Mouse (Mus musculus): ENCODE results near the gene Fpr-rs7. TPM values are rescaled to one million over a fixed set of nuclear protein-coding genes. Genes with fewer than 3 reads are reported as not detected.

Gene Fpr-rs7
- total RNA-seq (2017): not detected in 2 replicates

DNA sequence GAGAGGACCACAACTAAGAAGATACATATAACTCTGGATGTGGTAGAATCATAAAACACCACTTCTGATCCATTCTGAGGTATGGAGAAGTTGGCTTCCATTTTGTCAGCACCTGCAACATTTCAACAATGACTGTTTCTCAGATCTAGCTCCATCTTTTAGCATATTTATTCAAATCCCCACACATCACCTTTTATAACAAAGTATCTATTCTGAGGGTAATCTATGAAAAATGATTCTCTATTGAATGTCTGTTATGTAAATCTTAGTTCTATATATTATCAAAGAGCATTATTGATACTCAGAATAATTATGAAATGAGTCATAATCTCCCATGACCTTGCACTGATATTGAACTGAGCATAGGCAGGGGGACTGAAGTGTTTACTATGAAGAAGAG, at the start of gene Fpr-rs7:
Gene Fpr-rs7, minus strand, starts transcription at position 101 of the 400 bp plus-strand sequence.
- no peak for ATAC-seq (replicated peaks in 1 of 2; ENCODE audit: insufficient read depth in 1 of 2, low FRiP score in 2 of 2, low TSS enrichment in 1 of 2, low read depth in 1 of 2, poor library complexity in 2 of 2, severe bottlenecking in 2 of 2)

DNA sequence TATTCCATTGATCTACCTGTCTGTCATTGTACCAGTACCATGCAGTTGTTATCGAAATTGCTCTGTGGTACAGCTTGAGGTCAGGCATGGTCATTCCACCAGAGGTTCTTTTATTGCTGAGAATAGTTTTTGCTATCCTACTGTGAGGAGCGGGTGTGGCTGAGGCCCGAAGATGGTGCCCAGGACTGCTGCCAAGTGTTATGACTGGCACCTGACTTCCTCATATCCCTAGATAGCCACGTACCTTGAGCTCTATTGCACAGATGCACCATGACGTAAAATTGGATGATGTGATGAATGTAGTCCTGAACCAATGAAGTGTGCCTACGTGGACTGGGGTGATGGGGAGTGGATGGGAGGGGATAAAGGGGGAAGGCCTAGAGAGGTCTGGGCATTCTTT, 39.9 kb downstream of the Fpr-rs7 start:
- no peak for ATAC-seq (replicated peaks in 1 of 2; ENCODE audit: insufficient read depth in 1 of 2, low FRiP score in 2 of 2, low TSS enrichment in 1 of 2, low read depth in 1 of 2, poor library complexity in 2 of 2, severe bottlenecking in 2 of 2)

DNA sequence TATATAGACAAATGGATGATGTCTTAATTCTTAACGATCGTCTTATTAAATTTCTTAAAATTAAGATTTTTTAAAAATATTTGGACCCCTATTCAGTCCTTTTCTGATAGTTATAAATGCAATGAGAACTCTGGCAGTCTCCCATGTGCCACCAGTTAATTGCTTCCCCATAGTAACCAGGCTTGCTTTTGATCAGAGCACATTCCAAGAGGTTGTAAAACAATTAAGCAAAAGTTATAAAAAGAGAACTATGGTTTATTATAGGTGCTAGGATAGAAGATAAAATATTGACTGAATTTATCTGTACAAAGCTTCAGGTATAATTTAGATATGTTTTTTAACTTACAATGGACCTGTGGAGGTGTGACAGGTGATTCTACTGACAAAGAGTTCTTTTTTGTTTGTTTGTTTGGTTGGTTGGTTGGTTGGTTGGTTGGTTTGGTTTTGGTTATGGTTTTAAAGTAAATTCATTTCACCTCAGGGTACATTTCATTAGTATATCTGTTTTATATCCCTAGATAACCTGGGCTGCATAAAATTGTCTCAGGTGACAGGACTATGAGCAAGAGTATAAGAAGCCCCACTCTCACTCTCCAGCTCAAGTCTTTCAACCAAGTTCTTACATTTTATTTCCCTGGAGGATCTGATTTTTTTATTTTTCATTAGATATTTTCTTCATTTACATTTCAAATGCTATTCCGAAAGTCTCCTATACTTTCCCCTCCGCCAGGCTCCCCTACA, 42.2 kb downstream of the Fpr-rs7 start:
- ATAC-seq (replicated peaks in 1 of 2; ENCODE audit: insufficient read depth in 1 of 2, low FRiP score in 2 of 2, low TSS enrichment in 1 of 2, low read depth in 1 of 2, poor library complexity in 2 of 2, severe bottlenecking in 2 of 2): no peak

Other genes with a start within 250 kb of the Fpr-rs7 start
- gene Vmn2r104, start 65.9 kb downstream of the Fpr-rs7 start, total RNA-seq (2017): not detected in 2 replicates
- gene Fpr-rs6, start 68.9 kb upstream of the Fpr-rs7 start, total RNA-seq (2017): not detected in 2 replicates
- not detected in 2 replicates for gene Vmn2r105, start 120.8 kb upstream of the Fpr-rs7 start, total RNA-seq (2017)
- not detected in 2 replicates for gene Vmn2r106, start 171.3 kb upstream of the Fpr-rs7 start, total RNA-seq (2017)
- not detected in 2 replicates for gene Vmn2r107, start 231.0 kb upstream of the Fpr-rs7 start, total RNA-seq (2017)

Measured in hematopoietic stem cell, adult 5-6 weeks (primary cell).